Mouse (Mus musculus) kidney, postnatal 36 days (tissue): Measurements from ENCODE around the gene Kif14.
"Not testable (repeated sequence)": the region's sequence is repeated elsewhere in the genome, so short reads cannot be mapped to it uniquely, and the experiment has no call there.

Experiments
- DNase-seq, 2 experiments: peaks; one replicate each; pipeline ENCODE4 v3.0.0; 2021 to 2022; ENCODE audit warnings: mixed read lengths in 2 of 2

Kif14 gene

DNA sequence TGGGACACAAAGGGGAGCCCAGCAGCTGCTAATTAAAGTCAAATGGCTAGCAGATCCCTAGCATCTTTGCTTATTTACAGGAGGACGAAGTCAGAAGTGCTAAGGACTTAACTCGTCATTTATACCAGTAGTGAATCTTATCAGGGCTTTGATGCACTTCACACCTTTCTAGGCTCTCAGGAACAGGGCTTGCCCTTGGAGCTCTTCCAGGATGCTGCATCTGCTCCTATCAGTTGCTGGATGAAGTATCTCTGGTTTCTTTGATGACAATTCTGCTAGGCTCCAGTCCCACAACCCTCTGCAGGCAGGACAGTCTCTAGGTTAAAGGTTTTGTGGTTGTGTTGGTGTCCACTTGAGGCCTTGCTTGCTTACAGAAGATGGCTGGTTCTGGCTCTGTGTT is 26.1 kb downstream of the Kif14 start:
- DNase-seq = no peak

GRCm38 (mm10) chr1:136499317-136499716 is 33.2 kb downstream of the Kif14 start:
- no peak for DNase-seq

- DNase-seq = no peak
Observed at GRCm38 (mm10) chr1:136502936-136503335, 36.8 kb downstream of the Kif14 start.

GRCm38 (mm10) chr1:136506255-136506654 is 40.1 kb downstream of the Kif14 start:
- DNase-seq = not testable (repeated sequence)

DNA sequence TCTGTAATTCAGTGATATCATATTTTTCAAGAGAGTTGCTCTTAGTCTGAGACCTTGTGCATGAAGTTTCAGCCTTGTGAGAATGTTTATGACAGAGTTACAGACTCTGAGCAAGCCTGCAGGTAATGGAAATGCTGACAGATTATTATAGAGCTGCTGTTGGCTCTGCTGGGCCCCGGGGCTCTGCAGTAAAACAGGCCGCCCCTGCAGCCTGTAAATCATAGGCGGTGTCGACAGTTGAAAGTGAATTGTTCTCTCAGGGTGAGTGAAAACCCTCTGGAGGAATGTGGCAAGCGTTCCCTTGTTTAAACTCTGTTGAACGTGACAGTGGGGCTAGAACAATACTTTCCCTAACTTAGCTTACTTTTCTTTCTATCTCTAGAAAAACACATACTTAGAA is 46.2 kb downstream of the Kif14 start:
- DNase-seq = no peak

- no peak for DNase-seq
Observed at GRCm38 (mm10) chr1:136513181-136513580, 47.0 kb downstream of the Kif14 start.

DNA sequence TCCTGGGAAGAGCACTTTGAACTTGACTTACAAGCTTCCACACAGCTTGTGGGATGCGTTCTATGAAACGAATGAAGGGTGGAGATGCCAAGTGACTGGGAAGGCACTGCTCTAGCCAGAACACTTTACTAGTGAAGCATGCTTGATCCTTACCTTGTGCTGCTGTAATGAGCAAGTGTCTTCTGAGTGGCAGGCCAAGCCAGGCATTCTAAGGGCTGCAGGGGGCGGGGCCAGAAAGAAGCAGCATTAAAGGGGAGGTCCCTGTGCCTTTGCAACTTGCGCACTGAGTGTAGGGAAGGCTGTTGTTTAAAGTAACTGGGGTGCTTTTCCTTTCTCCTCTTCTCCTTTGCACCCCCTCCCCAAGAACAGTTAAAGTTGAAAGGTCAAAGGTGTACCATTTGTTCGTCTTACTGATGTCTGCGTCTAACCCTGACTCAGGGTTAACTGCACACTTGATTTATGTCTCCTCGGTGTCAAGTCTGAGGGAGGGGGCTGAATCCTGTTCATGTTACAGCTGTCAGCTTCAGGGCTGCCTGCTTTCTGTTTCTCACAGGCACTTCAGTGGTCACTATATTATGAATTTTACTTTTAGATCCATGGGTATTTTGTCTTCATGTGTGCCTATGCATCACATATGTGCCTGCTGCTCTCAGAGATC is 52.7 kb downstream of the Kif14 start:
- no peak for DNase-seq

- DNase-seq = peak in 1 of 2 experiments; percentile 70
Observed at GRCm38 (mm10) chr1:136521363-136521937, 55.3 kb downstream of the Kif14 start.

GRCm38 (mm10) chr1:136524917-136525316 is 58.8 kb downstream of the Kif14 start:
- DNase-seq = peak; percentile 32 to 77

DNA sequence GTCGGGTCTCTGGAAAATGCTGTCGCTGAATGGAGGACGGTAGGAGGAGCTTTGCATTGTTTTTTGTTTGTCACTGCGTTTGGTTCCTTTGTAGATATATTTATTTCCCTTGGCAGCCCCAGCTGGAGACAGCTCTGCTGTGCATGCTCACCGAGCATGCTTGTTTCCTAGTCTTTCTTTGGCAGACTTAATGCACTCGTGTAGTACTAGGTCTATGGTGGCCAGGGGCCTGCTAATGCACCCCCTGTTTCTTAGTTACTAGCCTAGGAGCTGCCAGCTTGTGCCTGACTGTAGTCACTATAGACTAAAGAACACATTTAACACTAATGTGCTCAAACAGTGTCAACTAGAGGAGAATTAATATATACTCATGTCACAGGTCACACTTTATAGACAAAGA is 59.7 kb downstream of the Kif14 start:
- no peak for DNase-seq

- no peak for DNase-seq
Observed at GRCm38 (mm10) chr1:136527163-136527562, 61.0 kb downstream of the Kif14 start.

DNA sequence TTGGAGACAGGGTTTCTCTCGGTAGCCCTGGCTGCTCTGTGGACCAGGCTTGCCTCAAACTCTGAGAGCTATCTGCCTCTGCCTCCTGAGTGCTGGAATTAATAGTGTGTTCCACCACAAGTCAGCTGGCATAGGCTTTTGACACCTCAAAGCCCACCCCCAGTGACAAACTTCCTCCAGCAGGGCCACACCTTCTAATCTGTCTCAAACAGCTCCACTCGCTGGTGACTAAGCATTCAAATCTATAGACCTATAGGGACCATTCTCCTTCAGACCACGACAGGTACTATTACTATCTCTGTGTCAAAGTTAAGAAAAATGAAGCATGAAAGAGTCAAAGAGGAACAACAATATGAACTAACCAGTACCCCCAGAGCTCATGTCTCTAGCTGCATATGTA is 66.4 kb downstream of the Kif14 start:
- DNase-seq = no peak

DNA sequence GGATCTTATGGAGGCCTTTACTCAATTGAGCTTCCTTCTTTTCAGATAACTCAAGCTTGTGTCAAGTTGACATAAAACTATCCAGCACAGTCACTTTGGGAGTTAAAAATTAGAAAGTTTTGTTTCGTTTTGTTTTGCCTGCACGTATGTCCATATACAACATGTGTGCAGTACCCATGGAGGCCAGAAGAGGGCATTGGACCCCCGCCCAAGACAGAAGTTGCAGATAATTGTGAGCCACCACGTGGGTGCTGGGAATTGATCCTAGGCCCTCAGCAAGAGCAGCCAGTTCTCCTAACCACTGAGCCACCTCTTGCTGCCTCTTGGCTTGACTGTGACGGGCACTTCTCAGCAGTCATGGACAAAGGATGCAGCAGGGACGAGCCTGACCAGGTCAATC is 70.8 kb downstream of the Kif14 start:
- no peak for DNase-seq

- DNase-seq = peak; percentile 48 to 54
Observed at GRCm38 (mm10) chr1:136538247-136538646, 72.1 kb downstream of the Kif14 start.

DNA sequence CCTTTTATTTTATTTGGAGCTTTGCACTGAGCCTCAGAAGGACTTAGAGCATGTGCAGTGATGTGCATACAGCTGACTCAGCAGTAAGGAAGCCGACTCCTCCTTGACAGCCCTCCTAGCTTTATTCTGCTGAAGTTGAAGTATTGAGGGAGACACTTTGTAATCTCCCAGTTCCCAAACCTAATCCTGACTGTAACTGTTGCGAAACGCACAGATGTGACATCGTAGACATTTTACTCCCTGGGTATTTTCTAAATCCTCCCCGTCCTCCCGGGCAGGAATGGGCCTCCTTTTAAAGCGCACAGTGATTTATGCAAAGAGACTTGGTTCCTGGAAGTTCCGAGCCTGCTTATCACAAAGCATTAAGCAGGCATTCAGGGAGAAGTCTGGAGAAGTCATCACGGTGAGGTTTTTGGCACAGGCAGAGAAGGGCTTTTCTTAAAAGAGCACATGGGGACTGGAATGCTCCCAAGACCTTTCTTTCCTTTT is 74.3 kb downstream of the Kif14 start:
- DNase-seq = peak in 1 of 2 experiments; percentile 19

- no peak for DNase-seq
Observed at GRCm38 (mm10) chr1:136541618-136542376, 75.7 kb downstream of the Kif14 start.

DNA sequence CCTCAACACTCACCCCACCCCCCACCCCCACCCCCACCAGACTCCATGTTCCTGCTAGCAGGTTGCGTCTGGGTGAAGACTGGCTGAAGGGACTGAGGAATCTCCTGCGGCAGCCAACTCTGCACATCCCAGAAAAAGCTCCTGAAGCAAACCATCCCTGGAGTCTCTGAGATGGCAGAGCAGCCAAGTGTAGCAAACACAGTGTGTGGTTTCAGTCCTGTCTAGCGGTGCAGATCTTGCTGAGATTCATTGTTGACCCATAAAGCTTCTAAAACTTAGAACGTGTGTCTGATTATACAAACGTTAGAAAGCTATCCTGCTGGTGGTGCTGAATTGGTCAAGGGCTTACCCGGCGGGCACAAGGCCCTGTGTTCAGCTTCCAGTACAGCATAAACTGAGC is 77.8 kb downstream of the Kif14 start:
- no peak for DNase-seq

DNA sequence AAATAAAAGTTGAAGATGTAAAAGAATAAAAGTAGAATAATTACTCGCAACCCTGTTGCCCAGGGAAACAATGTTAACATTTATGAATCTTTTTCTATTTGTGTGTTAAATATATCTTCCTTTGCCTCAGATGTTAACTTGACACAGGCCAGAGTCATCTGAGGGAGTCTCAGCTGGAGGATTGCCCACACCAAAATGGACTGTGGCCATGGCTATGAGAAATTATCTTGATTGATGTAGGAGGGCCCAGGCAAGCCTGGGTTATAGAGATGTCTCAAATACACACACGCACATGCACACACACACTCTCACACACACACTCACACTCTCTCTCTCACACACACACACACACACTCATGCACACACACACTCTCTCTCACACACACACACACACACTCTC is 80.9 kb downstream of the Kif14 start:
- DNase-seq = no peak

- no peak for DNase-seq
Observed at GRCm38 (mm10) chr1:136550285-136550684, 84.1 kb downstream of the Kif14 start.

GRCm38 (mm10) chr1:136550851-136551540 is 84.9 kb downstream of the Kif14 start:
- DNase-seq = peak; percentile 70 to 88

DNA sequence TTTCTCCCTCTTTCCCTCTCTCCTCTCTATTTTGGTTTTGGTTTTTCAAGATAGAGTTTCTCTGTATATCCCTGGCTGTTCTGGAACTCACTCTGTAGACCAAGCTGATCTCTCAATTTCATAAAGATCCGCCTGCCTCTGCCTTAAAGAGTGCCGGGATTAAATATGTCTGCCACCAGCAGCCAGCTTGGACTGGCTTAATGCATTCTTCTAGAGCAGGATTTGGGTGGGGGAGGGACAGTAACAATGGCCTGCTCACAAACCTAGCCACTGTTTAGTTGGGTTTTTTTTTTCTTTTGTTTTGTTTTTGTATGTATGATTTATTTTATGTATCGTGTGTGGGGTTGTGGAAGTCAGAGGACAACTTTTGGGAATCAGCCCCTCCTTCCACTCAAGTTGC is 88.5 kb downstream of the Kif14 start:
- DNase-seq = no peak

GRCm38 (mm10) chr1:136555892-136556291 is 89.7 kb downstream of the Kif14 start:
- DNase-seq = peak; percentile 27 to 30

- DNase-seq = not testable (repeated sequence)
Observed at GRCm38 (mm10) chr1:136556643-136557042, 90.5 kb downstream of the Kif14 start.
